Mouse (Mus musculus): ENCODE results near the gene Slc16a13. TPM values are rescaled to one million over a fixed set of nuclear protein-coding genes. Genes with fewer than 3 reads are reported as not detected.
"Not testable (repeated sequence)": the region's sequence is repeated elsewhere in the genome, so short reads cannot be mapped to it uniquely, and the experiment has no call there.

The Slc16a13 gene
- polyA plus RNA-seq, 1 experiment = not detected

GRCm38 (mm10) chr11:70172298-70172697 lies 48.6 kb downstream of the Slc16a13 start:
- Histone ChIP-seq H3K27ac (ENCODE audit: insufficient read depth, low read depth, low read length) (no peak overlapping the region), H3K4me1 (ENCODE audit: control insufficient read depth, insufficient read depth, low read length) (no peaks in the 10 kb centered on the region), H3K4me3 (ENCODE audit: insufficient read depth, low read depth, low read length) (no peak overlapping the region)
- TF ChIP-seq POLR2A (IDR thresholded peaks at IDR 0.05; ENCODE audit: insufficient read depth, low read depth, low read length) (no peak), CTCF (IDR thresholded peaks at IDR 0.05; ENCODE audit: insufficient read depth, low read depth, low read length) (no peak)
- WGBS = 58% methylated on average over 5 of the region's 5 CpGs

GRCm38 (mm10) chr11:70171847-70172246 lies 49.0 kb downstream of the Slc16a13 start:
- H3K27ac ChIP-seq (ENCODE audit: insufficient read depth, low read depth, low read length) = no peak overlapping the region
- 49% methylated on average over 3 of the region's 3 CpGs for WGBS
- TF ChIP-seq POLR2A (IDR thresholded peaks at IDR 0.05; ENCODE audit: insufficient read depth, low read depth, low read length) = no peak
- no peak for TF ChIP-seq CTCF (IDR thresholded peaks at IDR 0.05; ENCODE audit: insufficient read depth, low read depth, low read length)
- H3K4me1 ChIP-seq (ENCODE audit: control insufficient read depth, insufficient read depth, low read length) = no peaks in the 10 kb centered on the region
- no peak overlapping the region for H3K4me3 ChIP-seq (ENCODE audit: insufficient read depth, low read depth, low read length)

DNA sequence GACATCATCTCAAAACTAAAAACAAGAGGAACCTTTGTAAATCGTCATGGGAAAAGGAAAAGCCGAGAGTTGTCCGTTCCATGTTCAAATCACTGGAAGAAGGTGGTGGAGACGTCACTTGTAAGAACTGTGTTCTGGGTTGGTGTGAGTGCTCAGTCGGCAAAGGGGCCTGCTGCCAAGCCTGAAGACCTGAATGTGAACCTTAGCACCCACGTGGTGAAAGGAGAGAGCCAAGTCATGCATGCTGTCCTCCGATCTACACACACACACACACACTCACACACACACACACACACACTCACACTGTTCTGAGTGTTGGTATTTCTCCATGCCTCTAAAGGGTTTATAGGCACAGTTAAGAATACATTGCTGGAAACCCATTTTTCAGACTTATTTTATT lies 49.7 kb downstream of the Slc16a13 start:
- Histone ChIP-seq H3K4me1 (ENCODE audit: control insufficient read depth, insufficient read depth, low read length) (no peaks in the 10 kb centered on the region), H3K4me3 (ENCODE audit: insufficient read depth, low read depth, low read length) (no peak overlapping the region), H3K27ac (ENCODE audit: insufficient read depth, low read depth, low read length) (no peak overlapping the region)
- 72% methylated on average over 7 of the region's 7 CpGs for WGBS
- no peak for TF ChIP-seq POLR2A (IDR thresholded peaks at IDR 0.05; ENCODE audit: insufficient read depth, low read depth, low read length)

DNA sequence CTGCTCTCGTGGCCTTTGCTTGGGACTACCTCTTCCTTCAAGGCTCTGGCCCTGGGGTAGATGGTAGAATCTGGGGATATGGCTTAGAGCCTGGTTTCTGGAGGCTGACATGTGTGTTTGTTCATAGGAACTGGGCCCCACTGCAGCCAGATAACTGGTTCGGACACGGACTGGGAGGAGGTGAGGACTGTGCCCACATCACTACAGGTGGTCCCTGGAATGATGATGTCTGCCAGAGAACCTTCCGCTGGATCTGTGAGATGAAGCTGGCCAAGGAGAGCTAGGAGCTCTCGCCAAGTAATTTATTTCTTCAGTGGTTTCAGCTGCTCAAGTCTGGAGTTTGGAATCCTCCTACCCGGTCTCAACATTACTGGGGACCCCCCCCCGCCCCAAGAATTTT lies 50.6 kb downstream of the Slc16a13 start:
- no peak overlapping the region for H3K27ac ChIP-seq (ENCODE audit: insufficient read depth, low read depth, low read length)
- H3K4me1 ChIP-seq (ENCODE audit: control insufficient read depth, insufficient read depth, low read length) = no peaks in the 10 kb centered on the region
- WGBS = 70% methylated on average over 7 of the region's 7 CpGs
- no peak overlapping the region for H3K4me3 ChIP-seq (ENCODE audit: insufficient read depth, low read depth, low read length)
- TF ChIP-seq CTCF (IDR thresholded peaks at IDR 0.05; ENCODE audit: insufficient read depth, low read depth, low read length) (no peak), POLR2A (IDR thresholded peaks at IDR 0.05; ENCODE audit: insufficient read depth, low read depth, low read length) (no peak)

DNA sequence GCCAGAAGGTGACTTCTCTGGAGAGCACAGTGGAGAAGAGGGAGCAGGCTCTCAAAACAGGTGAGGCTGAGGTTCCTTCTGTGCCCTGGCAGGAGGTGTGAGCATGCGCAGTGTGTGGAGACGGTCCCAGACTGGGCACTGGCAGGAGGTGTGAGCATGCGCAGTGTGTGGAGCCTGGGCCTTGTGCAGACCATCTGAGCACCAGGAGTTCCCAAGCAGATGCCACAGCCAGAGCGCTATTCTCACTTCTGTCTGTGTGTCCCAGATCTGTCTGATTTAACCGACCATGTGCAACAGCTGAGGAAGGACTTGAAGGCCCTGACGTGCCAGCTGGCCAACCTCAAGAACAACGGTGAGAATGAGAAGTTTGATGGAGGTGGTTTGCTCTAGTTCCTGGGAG lies 51.4 kb downstream of the Slc16a13 start:
- 88% methylated on average over 7 of the region's 7 CpGs for WGBS
- not testable (repeated sequence) for H3K4me3 ChIP-seq (ENCODE audit: insufficient read depth, low read depth, low read length); H3K27ac ChIP-seq (ENCODE audit: insufficient read depth, low read depth, low read length); H3K4me1 ChIP-seq (ENCODE audit: control insufficient read depth, insufficient read depth, low read length)

DNA sequence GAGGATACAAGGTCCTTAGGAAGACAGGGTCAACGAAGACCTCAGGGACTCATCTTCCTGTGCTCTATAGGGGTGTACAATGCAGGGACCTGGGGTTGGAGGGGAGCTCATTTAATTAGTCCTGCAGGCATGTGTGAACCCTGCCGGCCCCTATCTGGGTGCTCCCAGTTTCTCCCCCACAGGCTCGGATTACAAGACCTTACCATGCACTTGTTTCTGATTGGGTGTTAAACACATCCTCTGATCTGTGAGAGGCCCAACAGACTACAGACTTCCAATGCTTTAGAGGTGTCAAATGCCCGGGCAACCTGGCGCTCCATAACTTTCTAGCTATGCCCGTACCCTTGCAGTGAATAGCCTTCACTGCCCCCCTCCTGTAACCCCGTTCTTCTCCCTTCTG lies 52.7 kb downstream of the Slc16a13 start:
- WGBS = 74% methylated on average over 7 of the region's 7 CpGs
- TF ChIP-seq POLR2A (IDR thresholded peaks at IDR 0.05; ENCODE audit: insufficient read depth, low read depth, low read length) (no peak), CTCF (IDR thresholded peaks at IDR 0.05; ENCODE audit: insufficient read depth, low read depth, low read length) (no peak)
- H3K4me3 ChIP-seq (ENCODE audit: insufficient read depth, low read depth, low read length) = no peak overlapping the region
- H3K4me1 ChIP-seq (ENCODE audit: control insufficient read depth, insufficient read depth, low read length) = no peaks in the 10 kb centered on the region
- no peak overlapping the region for H3K27ac ChIP-seq (ENCODE audit: insufficient read depth, low read depth, low read length)

Other genes starting within 250 kb of the Slc16a13 start
- gene Ctdnep1, start 239.9 kb downstream of the Slc16a13 start, polyA plus RNA-seq (2012; ENCODE audit: insufficient read depth, insufficient read length, low replicate concordance, missing spikeins) = not detected in 2 replicates
- not detected in 2 replicates for gene Elp5, start 238.5 kb downstream of the Slc16a13 start, polyA plus RNA-seq (2012; ENCODE audit: insufficient read depth, insufficient read length, low replicate concordance, missing spikeins)
- gene Gabarap, start 229.9 kb downstream of the Slc16a13 start, polyA plus RNA-seq (2012; ENCODE audit: insufficient read depth, insufficient read length, low replicate concordance, missing spikeins) = not detected in 2 replicates
- not detected in 2 replicates for gene Phf23, start 225.3 kb downstream of the Slc16a13 start, polyA plus RNA-seq (2012; ENCODE audit: insufficient read depth, insufficient read length, low replicate concordance, missing spikeins)
- not detected in 2 replicates for gene Dvl2, start 220.5 kb downstream of the Slc16a13 start, polyA plus RNA-seq (2012; ENCODE audit: insufficient read depth, insufficient read length, low replicate concordance, missing spikeins)
- gene Acadvl, start 205.7 kb downstream of the Slc16a13 start, polyA plus RNA-seq (2012; ENCODE audit: insufficient read depth, insufficient read length, low replicate concordance, missing spikeins) = not detected in 2 replicates
- 210 and 442 TPM in 2 replicates for gene Dlg4, start 204.1 kb downstream of the Slc16a13 start, polyA plus RNA-seq (2012; ENCODE audit: insufficient read depth, insufficient read length, low replicate concordance, missing spikeins)
- not detected in 2 replicates for gene Asgr1, start 167.0 kb downstream of the Slc16a13 start, polyA plus RNA-seq (2012; ENCODE audit: insufficient read depth, insufficient read length, low replicate concordance, missing spikeins)
- gene Asgr2, start 128.4 kb downstream of the Slc16a13 start, polyA plus RNA-seq (2012; ENCODE audit: insufficient read depth, insufficient read length, low replicate concordance, missing spikeins) = not detected in 2 replicates
- gene Mgl2, start 90.7 kb downstream of the Slc16a13 start, polyA plus RNA-seq (2012; ENCODE audit: insufficient read depth, insufficient read length, low replicate concordance, missing spikeins) = not detected in 2 replicates
- not detected in 2 replicates for gene Clec10a, start 64.9 kb downstream of the Slc16a13 start, polyA plus RNA-seq (2012; ENCODE audit: insufficient read depth, insufficient read length, low replicate concordance, missing spikeins)
- gene Slc16a11, start 8.3 kb downstream of the Slc16a13 start, polyA plus RNA-seq (2012; ENCODE audit: insufficient read depth, insufficient read length, low replicate concordance, missing spikeins) = not detected in 2 replicates
- gene Bcl6b, start 8.7 kb upstream of the Slc16a13 start, polyA plus RNA-seq (2012; ENCODE audit: insufficient read depth, insufficient read length, low replicate concordance, missing spikeins) = not detected in 2 replicates
- not detected in 2 replicates for gene 0610010K14Rik, start 16.9 kb upstream of the Slc16a13 start, polyA plus RNA-seq (2012; ENCODE audit: insufficient read depth, insufficient read length, low replicate concordance, missing spikeins)
- gene Gm21988, start 18.8 kb upstream of the Slc16a13 start, polyA plus RNA-seq (2012; ENCODE audit: insufficient read depth, insufficient read length, low replicate concordance, missing spikeins) = not detected in 2 replicates
- not detected in 2 replicates for gene Rnasek, start 18.8 kb upstream of the Slc16a13 start, polyA plus RNA-seq (2012; ENCODE audit: insufficient read depth, insufficient read length, low replicate concordance, missing spikeins)
- gene Alox12, start 34.3 kb upstream of the Slc16a13 start, polyA plus RNA-seq (2012; ENCODE audit: insufficient read depth, insufficient read length, low replicate concordance, missing spikeins) = not detected in 2 replicates
- not detected in 2 replicates for gene Alox12e, start 101.6 kb upstream of the Slc16a13 start, polyA plus RNA-seq (2012; ENCODE audit: insufficient read depth, insufficient read length, low replicate concordance, missing spikeins)
- gene Alox15, start 131.0 kb upstream of the Slc16a13 start, polyA plus RNA-seq (2012; ENCODE audit: insufficient read depth, insufficient read length, low replicate concordance, missing spikeins) = not detected in 2 replicates
- not detected in 2 replicates for gene Pelp1, start 189.0 kb upstream of the Slc16a13 start, polyA plus RNA-seq (2012; ENCODE audit: insufficient read depth, insufficient read length, low replicate concordance, missing spikeins)
- gene Arrb2, start 211.6 kb upstream of the Slc16a13 start, polyA plus RNA-seq (2012; ENCODE audit: insufficient read depth, insufficient read length, low replicate concordance, missing spikeins) = not detected in 2 replicates
- gene Med11, start 230.9 kb upstream of the Slc16a13 start, polyA plus RNA-seq (2012; ENCODE audit: insufficient read depth, insufficient read length, low replicate concordance, missing spikeins) = not detected in 2 replicates
- not detected in 2 replicates for gene Zmynd15, start 238.4 kb upstream of the Slc16a13 start, polyA plus RNA-seq (2012; ENCODE audit: insufficient read depth, insufficient read length, low replicate concordance, missing spikeins)
- not detected in 2 replicates for gene Cxcl16, start 238.9 kb upstream of the Slc16a13 start, polyA plus RNA-seq (2012; ENCODE audit: insufficient read depth, insufficient read length, low replicate concordance, missing spikeins)